Mouse (Mus musculus) E14TG2a.4 (cell line): ENCODE measurements at regions not wholly inside any gene's neighbourhood (a gene's known extent, or its start where the extent isn't known, plus 50 kb on each side); places are given as distances from the start of the nearest gene placed in this dataset.

ENCODE experiments used
- H3K27me3 ChIP-seq: 2 replicates; pipeline ENCODE4 v1.6.1; 2014; ENCODE audit warnings: low read length, control low read depth; ENCODE audit not compliant: insufficient read depth
- H3K36me3 ChIP-seq: 2 replicates; pipeline ENCODE4 v1.6.1; 2014; ENCODE audit warnings: low read length, control low read depth; ENCODE audit not compliant: insufficient read depth
- H3K4me1 ChIP-seq: replicated peaks from 2 replicates; pipeline ENCODE4 v1.6.1; 2014; ENCODE audit warnings: low read depth, low read length, control low read depth
- H3K4me3 ChIP-seq: replicated peaks from 2 replicates; pipeline ENCODE4 v1.5.1; 2014; ENCODE audit warnings: mild to moderate bottlenecking, low read length
- H3K9me3 ChIP-seq: 2 replicates; pipeline ENCODE4 v1.6.1; 2014; ENCODE audit warnings: low read length, control low read depth
- CTCF ChIP-seq: conservative IDR thresholded peaks from 2 replicates; pipeline ENCODE4 v1.5.1; 2014; ENCODE audit warnings: low read length
- NANOG ChIP-seq: IDR thresholded peaks from 2 replicates; pipeline ENCODE4 v1.6.1; 2014; ENCODE audit warnings: borderline replicate concordance, low read length, mixed read lengths
- POU5F1 ChIP-seq: IDR thresholded peaks from 2 replicates; pipeline ENCODE4 v1.6.1; 2014; ENCODE audit warnings: low read length, borderline replicate concordance

- Histone ChIP-seq H3K4me3 (no peak overlapping the region), H3K4me1 (no peaks in the 10 kb centered on the region), H3K36me3 (no peaks in the 10 kb centered on the region), H3K27me3 (peaks cover 30% of the 10 kb centered on the region), H3K9me3 (peaks cover 6% of the 10 kb centered on the region)
- no peak for TF ChIP-seq POU5F1
- TF ChIP-seq CTCF, result no peak
These were observed 108.0 kb upstream of the Zbtb40 start for GRCm38 (mm10) chr4:137156441-137157105.

- H3K4me1 ChIP-seq, result no peaks in the 10 kb centered on the region
- no peaks in the 10 kb centered on the region for H3K36me3 ChIP-seq
- H3K27me3 ChIP-seq, result peaks cover 3% of the 10 kb centered on the region; the same call in 1 of the 2 replicates
- H3K9me3 ChIP-seq, result peaks cover 9% of the 10 kb centered on the region
- TF ChIP-seq CTCF (no peak), POU5F1 (no peak), NANOG (no peak)
- H3K4me3 ChIP-seq, result no peak overlapping the region
These were observed 100.2 kb upstream of the Zbtb40 start for GRCm38 (mm10) chr4:137148756-137149155.

- peaks cover 9% of the 10 kb centered on the region for H3K9me3 ChIP-seq
- H3K27me3 ChIP-seq, result no peaks in the 10 kb centered on the region; the same call in 1 of the 2 replicates
- H3K4me3 ChIP-seq, result no peak overlapping the region
- TF ChIP-seq CTCF, result no peak
- TF ChIP-seq POU5F1, result no peak
- no peak for TF ChIP-seq NANOG
- H3K4me1 ChIP-seq, result no peaks in the 10 kb centered on the region
- no peaks in the 10 kb centered on the region for H3K36me3 ChIP-seq
These were observed 99.2 kb upstream of the Zbtb40 start for GRCm38 (mm10) chr4:137147795-137148194.

GRCm38 (mm10) chr4:137146326-137146725 is 97.7 kb upstream of the Zbtb40 start:
- no peak for TF ChIP-seq NANOG
- no peak for TF ChIP-seq CTCF
- TF ChIP-seq POU5F1, result no peak
- Histone ChIP-seq H3K4me3 (no peak overlapping the region), H3K36me3 (no peaks in the 10 kb centered on the region), H3K9me3 (peaks cover 3% of the 10 kb centered on the region; the same call in 1 of the 2 replicates), H3K4me1 (no peaks in the 10 kb centered on the region), H3K27me3 (no peaks in the 10 kb centered on the region)

GRCm38 (mm10) chr4:137142316-137142715 is 93.7 kb upstream of the Zbtb40 start:
- TF ChIP-seq NANOG (no peak), CTCF (no peak), POU5F1 (no peak)
- Histone ChIP-seq H3K4me1 (no peaks in the 10 kb centered on the region), H3K27me3 (peaks cover 5% of the 10 kb centered on the region), H3K9me3 (peaks cover 3% of the 10 kb centered on the region; the same call in 1 of the 2 replicates), H3K4me3 (no peak overlapping the region), H3K36me3 (no peaks in the 10 kb centered on the region)

GRCm38 (mm10) chr4:137139051-137139705 is 90.6 kb upstream of the Zbtb40 start:
- no peaks in the 10 kb centered on the region for H3K9me3 ChIP-seq
- TF ChIP-seq POU5F1, result no peak
- no peak for TF ChIP-seq NANOG
- no peak for TF ChIP-seq CTCF
- H3K4me3 ChIP-seq, result no peak overlapping the region
- H3K36me3 ChIP-seq, result no peaks in the 10 kb centered on the region
- H3K27me3 ChIP-seq, result peaks cover 12% of the 10 kb centered on the region
- H3K4me1 ChIP-seq, result no peaks in the 10 kb centered on the region; the same call in 1 of the 2 replicates

- TF ChIP-seq NANOG (no peak), POU5F1 (no peak), CTCF (no peak)
- Histone ChIP-seq H3K27me3 (peaks cover 15% of the 10 kb centered on the region), H3K4me3 (no peak overlapping the region), H3K36me3 (no peaks in the 10 kb centered on the region), H3K9me3 (no peaks in the 10 kb centered on the region), H3K4me1 (peaks cover 3% of the 10 kb centered on the region; the same call in 1 of the 2 replicates)
These were observed 89.5 kb upstream of the Zbtb40 start for GRCm38 (mm10) chr4:137138127-137138526.

- no peaks in the 10 kb centered on the region for H3K9me3 ChIP-seq
- H3K4me1 ChIP-seq, result peaks cover 3% of the 10 kb centered on the region; the same call in 1 of the 2 replicates
- no peaks in the 10 kb centered on the region for H3K36me3 ChIP-seq
- TF ChIP-seq NANOG (no peak), CTCF (no peak), POU5F1 (no peak)
- peaks cover 18% of the 10 kb centered on the region for H3K27me3 ChIP-seq
- H3K4me3 ChIP-seq, result no peak overlapping the region
These were observed 87.7 kb upstream of the Zbtb40 start for GRCm38 (mm10) chr4:137136313-137136712.

- H3K27me3 ChIP-seq, result peaks cover 19% of the 10 kb centered on the region
- peaks cover 3% of the 10 kb centered on the region; the same call in 1 of the 2 replicates for H3K4me1 ChIP-seq
- H3K9me3 ChIP-seq, result no peaks in the 10 kb centered on the region
- H3K36me3 ChIP-seq, result no peaks in the 10 kb centered on the region
- no peak for TF ChIP-seq POU5F1
- no peak for TF ChIP-seq CTCF
- TF ChIP-seq NANOG, result no peak
- H3K4me3 ChIP-seq, result no peak overlapping the region
These were observed 87.2 kb upstream of the Zbtb40 start for GRCm38 (mm10) chr4:137135792-137136191.
